Mouse (Mus musculus) embryonic facial prominence, embryonic 11.5 days (tissue): ENCODE measurements around the gene Ppih. TPM values are rescaled to one million over a fixed set of nuclear protein-coding genes. Genes with fewer than 3 reads are reported as not detected.
"Not testable (repeated sequence)": the region's sequence is repeated elsewhere in the genome, so short reads cannot be mapped to it uniquely, and the experiment has no call there.

Experiments used
- ATAC-seq: fragments of 200-750 bp; cut with Nextera tagmentation; replicated peaks from 2 replicates; pipeline ENCODE4 v1.8.0; 2017; ENCODE audit warnings: low read depth; ENCODE audit not compliant: insufficient number of reproducible peaks, low FRiP score, low TSS enrichment
- DNase-seq: peaks from one replicate; pipeline ENCODE4 v3.0.0-alpha.2; 2015; ENCODE audit warnings: low spot score
- H3K27ac ChIP-seq: fragments of 300-500 bp; sonication (generic); replicated peaks from 2 replicates; pipeline ENCODE4 v1.5.1; 2014; ENCODE audit warnings: mild to moderate bottlenecking, low read depth, low read length, control low read depth
- H3K27me3 ChIP-seq: fragments of 300-500 bp; sonication (generic); 2 replicates; pipeline ENCODE4 v1.6.1; 2014; ENCODE audit warnings: mild to moderate bottlenecking, low read length, moderate library complexity, mixed read lengths; ENCODE audit not compliant: control insufficient read depth, insufficient read depth
- H3K36me3 ChIP-seq: fragments of 300-500 bp; sonication (generic); replicated peaks from 2 replicates; pipeline ENCODE4 v1.6.1; 2014; ENCODE audit warnings: low read depth, mild to moderate bottlenecking, low read length, moderate library complexity, mixed read lengths; ENCODE audit not compliant: control insufficient read depth, insufficient read depth
- H3K4me1 ChIP-seq: fragments of 300-500 bp; sonication (generic); 2 replicates; pipeline ENCODE4 v1.6.1; 2014; ENCODE audit warnings: low read length, mixed read lengths; ENCODE audit not compliant: control insufficient read depth, insufficient read depth
- H3K4me2 ChIP-seq: fragments of 300-500 bp; sonication (generic); 2 replicates; pipeline ENCODE4 v1.6.1; 2014; ENCODE audit warnings: low read depth, mild to moderate bottlenecking, control low read depth, low read length, moderate library complexity
- H3K4me3 ChIP-seq: fragments of 300-500 bp; sonication (generic); 2 replicates; pipeline ENCODE4 v1.5.1; 2014; ENCODE audit warnings: low read depth, low read length, control low read depth
- H3K9ac ChIP-seq: fragments of 300-500 bp; sonication (generic); replicated peaks from 2 replicates; pipeline ENCODE4 v1.6.1; 2014; ENCODE audit warnings: mild to moderate bottlenecking, control low read depth, low read length
- H3K9me3 ChIP-seq: fragments of 300-500 bp; sonication (generic); replicated peaks from 2 replicates; pipeline ENCODE4 v1.6.1; 2016; ENCODE audit warnings: mild to moderate bottlenecking, low read length, inconsistent platforms, mixed read lengths; ENCODE audit not compliant: control insufficient read depth
- WGBS: fragments of 180-500 bp; shearing (Covaris S2); extraction: QIAGEN DNeasy Blood & Tissue Kit; methylation state at CpG from one replicate; pipeline ENCODE4 v1.1.7; 2014; 5-methylcytosine and 5-hydroxymethylcytosine counted together
- polyA plus RNA-seq: library from polyadenylated mRNA; unstranded; fragments of >200 nt; fragmentation: Nextera tagmentation; extraction: Ambion mirVana; gene quantifications from 2 replicates; pipeline ENCODE4 v1.2.1, GENCODE M21; 2014

Ppih gene
- polyA plus RNA-seq, 1 experiment from 2014 or later: 157 TPM

DNA sequence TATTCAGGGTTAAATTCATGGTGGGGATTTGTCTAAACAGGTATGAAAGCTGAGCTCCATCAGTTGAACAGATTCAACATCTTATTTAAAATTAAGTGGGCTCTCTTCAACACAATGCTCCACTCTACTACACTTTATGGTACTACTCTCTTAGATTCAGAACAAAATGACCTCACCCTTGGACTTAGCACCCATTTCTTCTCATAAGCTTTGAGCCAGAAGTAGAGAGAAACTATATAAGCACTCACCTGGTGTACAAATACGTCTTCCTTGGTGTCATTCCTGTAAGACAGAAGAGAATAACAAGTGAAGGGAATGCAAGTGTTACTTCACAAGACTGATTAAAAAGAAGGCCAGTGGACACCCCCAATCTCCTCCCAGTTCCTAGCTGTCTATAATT, 35.5 kb downstream of the Ppih start:
- Histone ChIP-seq H3K36me3 (peaks cover 19% of the 10 kb centered on the region), H3K4me3 (no peak overlapping the region), H3K27ac (no peak overlapping the region), H3K27me3 (no peaks in the 10 kb centered on the region), H3K9ac (no peak overlapping the region), H3K9me3 (no peaks in the 10 kb centered on the region), H3K4me1 (no peaks in the 10 kb centered on the region), H3K4me2 (no peak overlapping the region)
- DNase-seq: no peak
- ATAC-seq: no peak
- 87% methylated on average over 1 of the region's 1 CpGs for WGBS

- H3K36me3 ChIP-seq: peaks cover 27% of the 10 kb centered on the region
- ATAC-seq, H3K4me1 ChIP-seq, H3K9me3 ChIP-seq, H3K4me3 ChIP-seq, H3K9ac ChIP-seq, DNase-seq, H3K27me3 ChIP-seq, H3K27ac ChIP-seq, H3K4me2 ChIP-seq: not testable (repeated sequence)
- 93% methylated on average over 15 of the region's 15 CpGs for WGBS
Observed at GRCm38 (mm10) chr4:119278784-119279183, 41.6 kb downstream of the Ppih start.

GRCm38 (mm10) chr4:119275726-119276125, 44.6 kb downstream of the Ppih start:
- Histone ChIP-seq H3K36me3 (peaks cover 14% of the 10 kb centered on the region), H3K4me2 (no peak overlapping the region), H3K27me3 (no peaks in the 10 kb centered on the region), H3K4me3 (no peak overlapping the region), H3K9me3 (no peaks in the 10 kb centered on the region), H3K9ac (no peak overlapping the region), H3K27ac (no peak overlapping the region), H3K4me1 (no peaks in the 10 kb centered on the region)
- no peak for DNase-seq
- ATAC-seq: no peak
- 69% methylated on average over 1 of the region's 2 CpGs for WGBS

DNA sequence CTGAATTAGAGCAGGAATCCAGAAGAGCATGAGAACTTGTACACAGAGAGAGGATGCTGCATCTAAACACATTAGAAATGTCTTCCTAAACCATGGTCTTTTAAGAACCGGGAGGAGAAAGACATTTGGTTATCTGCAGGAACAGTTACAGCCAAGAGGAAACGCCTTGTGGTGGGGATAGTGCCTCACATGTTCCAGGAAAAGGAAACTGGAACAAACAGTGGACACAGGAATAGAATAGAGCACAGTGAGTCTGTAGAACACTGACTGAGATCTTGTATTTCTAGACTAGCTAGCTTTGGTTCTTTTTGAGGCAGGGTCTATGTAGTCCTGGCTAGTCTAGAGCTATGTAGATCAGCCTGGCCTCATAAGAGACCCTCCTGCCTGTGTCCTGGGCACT, 45.1 kb downstream of the Ppih start:
- H3K4me1 ChIP-seq: no peaks in the 10 kb centered on the region
- H3K27ac ChIP-seq: no peak overlapping the region
- no peaks in the 10 kb centered on the region for H3K9me3 ChIP-seq
- ATAC-seq: no peak
- 75% methylated on average over 2 of the region's 2 CpGs for WGBS
- H3K27me3 ChIP-seq: no peaks in the 10 kb centered on the region
- H3K36me3 ChIP-seq: peaks cover 13% of the 10 kb centered on the region
- no peak overlapping the region for H3K9ac ChIP-seq
- no peak for DNase-seq
- no peak overlapping the region for H3K4me2 ChIP-seq
- H3K4me3 ChIP-seq: no peak overlapping the region

- Histone ChIP-seq H3K27me3 (no peaks in the 10 kb centered on the region), H3K9me3 (no peaks in the 10 kb centered on the region), H3K4me1 (no peaks in the 10 kb centered on the region), H3K4me2 (no peak overlapping the region), H3K27ac (no peak overlapping the region), H3K4me3 (no peak overlapping the region), H3K36me3 (peaks cover 13% of the 10 kb centered on the region), H3K9ac (no peak overlapping the region)
- ATAC-seq (no peak), DNase-seq (no peak)
- WGBS: 85% methylated on average over 1 of the region's 1 CpGs
Observed at GRCm38 (mm10) chr4:119274627-119275026, 45.7 kb downstream of the Ppih start.

DNA sequence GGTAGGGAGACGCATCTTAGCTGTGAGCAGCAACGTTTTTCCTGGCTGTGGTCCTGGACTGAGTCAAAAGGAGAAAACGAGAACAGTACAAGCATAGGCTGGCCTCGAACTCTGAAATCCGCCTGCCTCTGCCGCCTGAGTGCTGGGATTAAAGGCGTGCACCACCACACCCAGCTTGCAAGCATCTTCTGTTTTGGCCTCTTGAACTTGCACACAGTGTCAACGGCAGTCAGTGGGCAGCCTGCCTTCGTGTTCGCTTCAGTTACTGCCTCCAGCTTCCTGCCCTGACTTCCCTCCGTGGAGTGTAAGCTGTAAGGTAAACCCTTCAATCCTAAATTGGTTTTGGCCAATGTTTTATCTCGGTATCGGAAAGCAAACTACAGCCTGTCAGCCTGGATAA, 53.7 kb downstream of the Ppih start:
- Histone ChIP-seq H3K4me2 (no peak overlapping the region), H3K9ac (no peak overlapping the region), H3K9me3 (no peaks in the 10 kb centered on the region), H3K27me3 (no peaks in the 10 kb centered on the region), H3K27ac (no peak overlapping the region), H3K4me3 (no peak overlapping the region), H3K4me1 (no peaks in the 10 kb centered on the region), H3K36me3 (no peaks in the 10 kb centered on the region)
- 76% methylated on average over 13 of the region's 13 CpGs for WGBS
- DNase-seq (no peak), ATAC-seq (no peak)

GRCm38 (mm10) chr4:119263459-119263858, 56.9 kb downstream of the Ppih start:
- no peaks in the 10 kb centered on the region for H3K4me1 ChIP-seq
- H3K27me3 ChIP-seq: no peaks in the 10 kb centered on the region
- WGBS: 81% methylated on average over 3 of the region's 3 CpGs
- H3K9me3 ChIP-seq: no peaks in the 10 kb centered on the region
- H3K4me2 ChIP-seq: no peak overlapping the region
- no peak for DNase-seq
- no peaks in the 10 kb centered on the region for H3K36me3 ChIP-seq
- no peak overlapping the region for H3K9ac ChIP-seq
- no peak overlapping the region for H3K27ac ChIP-seq
- no peak overlapping the region for H3K4me3 ChIP-seq
- ATAC-seq: no peak

GRCm38 (mm10) chr4:119262483-119262882, 57.9 kb downstream of the Ppih start:
- Histone ChIP-seq H3K36me3 (no peaks in the 10 kb centered on the region), H3K4me3 (no peak overlapping the region), H3K27ac (no peak overlapping the region), H3K9ac (no peak overlapping the region), H3K9me3 (no peaks in the 10 kb centered on the region), H3K4me1 (no peaks in the 10 kb centered on the region), H3K4me2 (no peak overlapping the region), H3K27me3 (no peaks in the 10 kb centered on the region)
- WGBS: 91% methylated on average over 5 of the region's 5 CpGs
- DNase-seq (no peak), ATAC-seq (no peak)
